Mouse (Mus musculus): ENCODE results near the gene Txn1.

DNA sequence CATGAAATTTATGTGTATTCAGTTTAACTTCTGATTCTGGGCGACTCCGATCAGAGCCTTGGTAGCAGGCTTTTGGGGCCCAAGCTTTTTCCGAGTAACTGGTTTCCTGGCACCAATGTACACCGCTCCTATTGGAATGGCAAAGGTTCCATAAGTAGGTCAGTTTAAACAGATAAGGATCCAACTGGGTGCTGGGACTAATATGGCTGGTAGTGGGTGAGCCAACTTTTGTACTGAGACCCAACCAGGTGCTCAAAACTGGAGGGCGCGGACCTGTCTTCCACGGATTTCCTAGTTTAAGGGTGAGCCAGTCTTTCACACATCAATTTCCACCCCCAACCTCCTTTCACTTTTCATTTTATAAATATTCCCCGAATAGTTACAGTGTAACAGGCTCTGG lies 1.2 kb downstream of the Txn1 start:
- TF ChIP-seq CTCF (conservative IDR thresholded peaks at IDR 0.05; ENCODE audit: insufficient read depth, insufficient read length, low read depth, low read length) (no peak), POLR2A (IDR thresholded peaks at IDR 0.05; ENCODE audit: low read depth, low read length) (no peak)
